Mouse (Mus musculus): ENCODE data around the gene Prex1.

The Prex1 gene

DNA sequence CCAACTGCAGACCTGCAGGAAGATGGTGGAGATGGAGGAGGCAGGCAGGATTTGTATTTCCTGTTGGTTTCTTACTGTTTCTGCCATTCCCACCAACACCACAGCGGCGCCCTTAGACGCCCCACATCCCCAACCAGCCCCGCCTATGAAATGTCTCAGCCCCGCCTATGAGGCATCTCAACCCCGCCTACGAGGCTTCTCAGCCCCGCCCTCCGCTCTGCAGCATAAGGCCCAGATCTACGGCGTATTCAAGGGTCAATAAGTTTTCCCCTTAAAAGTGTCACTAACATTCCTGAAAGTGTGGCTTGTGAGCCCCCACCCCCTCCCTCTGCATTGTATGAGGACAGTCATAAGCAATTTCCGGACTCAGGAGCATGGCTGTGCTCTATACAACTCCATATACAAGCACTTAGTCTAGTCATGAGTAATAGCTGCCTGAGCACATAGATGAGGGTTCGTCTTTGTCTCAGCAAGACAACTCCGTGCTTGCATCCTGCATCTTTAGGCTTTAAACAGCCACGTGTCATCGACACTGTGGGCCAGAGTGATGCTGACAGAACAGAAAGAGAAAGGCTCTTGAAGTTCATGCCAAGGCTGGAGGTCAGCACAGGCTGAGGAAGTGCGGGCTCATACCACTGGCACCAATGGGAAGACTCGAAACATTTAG lies 160.0 kb downstream of the Prex1 start:
- CTCF ChIA-PET, result interaction anchor here in 3 of 4 experiments (0.5 to 1.6 kb wide), 9 partner anchors 9 to 613 kb away, joined by 3 to 9 read pairs (median 4); no protein-coding TSS in a partner anchor
- POLR2A ChIA-PET, result interaction anchor here in 3 of 4 experiments (0.6 to 2.3 kb wide), 11 partner anchors 9 to 630 kb away, joined by 3 to 7 read pairs (median 3); no protein-coding TSS in a partner anchor

DNA sequence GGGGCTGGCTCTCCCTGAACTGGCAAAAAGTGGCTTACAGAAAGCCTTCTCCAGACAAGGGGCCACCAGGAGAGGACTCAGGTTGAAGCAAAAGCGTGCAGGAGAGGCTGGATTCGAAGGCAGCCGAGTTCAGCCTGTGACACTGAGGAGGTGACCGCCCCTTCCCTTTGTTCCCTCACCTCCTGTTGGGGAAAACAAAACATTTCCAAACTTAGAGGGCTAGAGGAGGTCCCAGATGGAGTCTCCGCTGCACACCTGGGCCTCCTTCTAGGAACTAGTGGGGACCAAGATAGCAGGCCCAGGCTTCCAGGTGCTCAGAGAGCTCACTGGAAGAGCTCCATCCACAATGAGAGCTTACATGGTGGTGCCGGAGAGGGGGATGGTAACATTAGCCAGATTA lies 161.0 kb downstream of the Prex1 start:
- ChIA-PET CTCF (interaction anchor here in 2 of 4 experiments (0.9 to 1.8 kb wide), 4 partner anchors 40 to 470 kb away, joined by 3 to 5 read pairs (median 4); no protein-coding TSS in a partner anchor), POLR2A (interaction anchor here (0.5 to 2.3 kb wide), 12 partner anchors 8 to 1510 kb away, joined by 3 to 7 read pairs (median 3); no protein-coding TSS in a partner anchor)

DNA sequence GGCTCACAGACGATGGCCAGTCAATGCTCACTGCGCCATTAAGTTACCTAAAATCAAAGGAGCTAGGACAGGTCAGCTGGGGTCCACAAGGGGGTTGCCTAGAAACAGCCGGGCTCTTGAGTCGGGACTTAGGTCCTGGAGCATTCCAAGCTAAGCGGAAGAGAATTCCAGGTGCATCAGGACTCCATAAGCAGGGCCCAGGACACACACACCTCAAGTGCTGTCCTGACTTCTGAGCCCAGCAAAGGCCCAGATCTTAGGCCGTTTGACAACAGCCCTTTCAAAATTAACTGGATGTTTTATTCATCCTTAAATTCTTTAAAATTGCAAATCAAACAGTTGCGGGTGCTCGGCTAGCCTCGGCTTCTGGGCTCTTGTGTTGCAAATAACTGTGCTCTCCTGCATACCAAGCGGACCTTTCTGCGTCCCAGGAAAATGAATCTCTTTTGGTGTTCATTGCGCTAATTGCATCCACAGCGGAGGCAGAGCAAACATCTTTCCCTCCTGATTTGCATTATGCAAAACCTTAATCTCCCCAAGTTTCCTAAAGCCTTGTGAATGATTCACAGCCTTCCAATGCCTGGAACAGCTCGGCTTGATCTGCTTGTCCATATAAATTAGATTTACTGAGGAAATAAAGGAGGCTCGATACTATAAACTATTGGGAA lies 161.7 kb downstream of the Prex1 start:
- ChIA-PET CTCF (interaction anchor here in 1 of 4 experiments (0.7 to 2.1 kb wide), 4 partner anchors 58 to 470 kb away, joined by 3 to 8 read pairs (median 4); no protein-coding TSS in a partner anchor), POLR2A (interaction anchor here (0.5 to 2.3 kb wide), 13 partner anchors 9 to 742 kb away, joined by 3 to 7 read pairs (median 3); no protein-coding TSS in a partner anchor)

DNA sequence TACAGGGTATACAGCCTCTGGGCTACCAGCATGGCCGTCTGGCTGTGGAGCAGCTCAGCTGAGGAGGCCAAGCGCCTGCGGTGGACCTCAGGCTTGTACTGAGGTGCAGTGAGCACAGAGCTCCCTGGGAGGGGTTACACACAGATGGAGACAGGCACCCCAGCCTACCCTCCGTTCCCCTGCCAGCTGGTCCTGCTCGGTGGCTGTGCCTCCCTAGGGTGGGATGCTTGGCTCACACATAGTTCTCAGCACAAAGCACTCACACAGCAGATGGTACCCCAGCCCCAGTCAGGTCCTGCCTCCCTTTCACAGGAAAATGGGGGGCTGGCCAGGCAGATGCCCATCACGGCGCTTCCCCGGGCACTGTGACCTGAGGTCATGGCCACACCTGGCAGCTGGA lies 163.8 kb downstream of the Prex1 start:
- POLR2A ChIA-PET, result interaction anchor here in 2 of 4 experiments (0.8 to 1.1 kb wide), 3 partner anchors 132 to 515 kb away, joined by 3 read pairs; no protein-coding TSS in a partner anchor
- CTCF ChIA-PET, result interaction anchor here in 1 of 4 experiments (0.9 kb wide), 1 partner anchor 34 kb away, joined by 3 read pairs; no protein-coding TSS in a partner anchor

DNA sequence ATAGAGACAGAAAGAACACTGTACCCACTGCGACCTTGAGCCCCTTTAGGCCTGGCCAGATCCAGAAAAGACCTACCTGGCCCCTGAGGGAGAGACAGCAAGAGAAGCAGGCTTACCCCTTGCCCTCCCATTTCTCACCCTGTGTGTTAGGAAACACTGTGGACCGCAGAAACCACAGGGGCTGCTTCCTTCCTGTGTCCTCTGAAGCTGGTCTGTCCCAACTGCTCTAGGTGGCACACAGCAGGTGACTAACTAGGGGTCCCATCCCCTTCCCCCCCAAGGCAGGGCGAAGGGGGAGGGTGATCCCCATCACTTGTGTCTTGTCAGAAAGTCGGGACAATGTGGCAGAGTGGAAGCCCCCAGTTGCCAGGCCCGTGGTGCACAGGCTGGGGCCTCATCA lies 164.6 kb downstream of the Prex1 start:
- ChIA-PET CTCF (interaction anchor here in 1 of 4 experiments (0.6 kb wide), 1 partner anchor 26 kb away, joined by 3 read pairs; no protein-coding TSS in a partner anchor), POLR2A (no interaction called here)

DNA sequence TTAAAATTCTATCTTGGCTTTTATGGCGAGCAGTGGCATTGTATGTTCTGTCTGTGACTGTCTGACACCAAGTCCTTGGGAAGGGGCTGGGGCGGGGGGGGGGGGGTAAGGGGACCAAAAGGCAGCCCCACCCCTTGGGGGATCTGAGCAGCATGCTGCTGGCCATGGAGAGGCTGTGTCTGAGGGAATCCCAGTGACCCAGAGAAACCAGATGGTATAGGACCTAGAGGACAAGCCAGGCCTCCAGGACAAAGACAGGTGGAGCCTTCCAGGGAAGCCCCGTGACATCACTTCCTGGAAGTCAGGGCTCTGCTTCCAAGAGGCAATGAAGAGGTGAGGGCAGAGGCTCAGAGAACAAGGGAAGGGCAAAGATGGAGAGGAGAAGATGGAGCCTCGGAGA lies 168.1 kb downstream of the Prex1 start:
- POLR2A ChIA-PET, result interaction anchor here in 2 of 4 experiments (1.0 to 1.7 kb wide), 3 partner anchors 23 to 260 kb away, joined by 3 to 4 read pairs (median 4); no protein-coding TSS in a partner anchor
- CTCF ChIA-PET, result no interaction called here

DNA sequence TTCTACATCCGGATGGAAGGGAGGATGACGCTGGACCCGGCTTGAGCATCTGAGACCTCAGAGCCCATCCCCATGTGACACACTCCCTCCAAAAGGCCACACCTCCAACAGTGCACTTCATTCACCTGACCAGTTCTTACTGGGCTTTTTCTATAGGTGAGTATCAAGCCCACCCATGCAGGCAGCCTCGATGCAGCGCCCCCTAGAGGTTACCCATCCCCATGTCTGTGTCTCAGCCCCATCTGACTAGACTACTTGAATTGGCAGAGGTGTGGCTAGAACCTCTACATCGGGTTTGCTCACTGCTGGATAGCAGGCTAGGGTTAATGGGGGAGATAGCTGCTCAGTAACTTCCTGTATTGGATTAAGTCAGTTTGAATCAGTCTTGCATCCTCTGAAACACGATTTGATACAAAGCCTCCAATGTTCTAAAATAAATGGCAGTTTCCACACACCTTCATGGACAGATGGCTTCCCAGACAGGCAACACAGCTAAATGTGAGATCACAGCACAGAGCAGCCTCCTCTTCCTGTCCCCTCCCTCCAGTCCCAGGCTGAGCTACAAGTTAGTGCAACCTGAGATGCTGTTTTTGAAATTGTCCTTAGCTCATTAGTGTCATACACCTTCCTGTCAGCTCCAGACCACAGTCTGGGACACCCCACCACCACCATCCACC lies 168.9 kb downstream of the Prex1 start:
- ChIA-PET CTCF (interaction anchor here in 1 of 4 experiments (0.6 to 0.8 kb wide), 2 partner anchors 9 to 23 kb away, joined by 3 to 4 read pairs; no protein-coding TSS in a partner anchor), POLR2A (interaction anchor here in 2 of 4 experiments (1.0 to 1.7 kb wide), 4 partner anchors 8 to 261 kb away, joined by 3 to 4 read pairs (median 4); no protein-coding TSS in a partner anchor)

DNA sequence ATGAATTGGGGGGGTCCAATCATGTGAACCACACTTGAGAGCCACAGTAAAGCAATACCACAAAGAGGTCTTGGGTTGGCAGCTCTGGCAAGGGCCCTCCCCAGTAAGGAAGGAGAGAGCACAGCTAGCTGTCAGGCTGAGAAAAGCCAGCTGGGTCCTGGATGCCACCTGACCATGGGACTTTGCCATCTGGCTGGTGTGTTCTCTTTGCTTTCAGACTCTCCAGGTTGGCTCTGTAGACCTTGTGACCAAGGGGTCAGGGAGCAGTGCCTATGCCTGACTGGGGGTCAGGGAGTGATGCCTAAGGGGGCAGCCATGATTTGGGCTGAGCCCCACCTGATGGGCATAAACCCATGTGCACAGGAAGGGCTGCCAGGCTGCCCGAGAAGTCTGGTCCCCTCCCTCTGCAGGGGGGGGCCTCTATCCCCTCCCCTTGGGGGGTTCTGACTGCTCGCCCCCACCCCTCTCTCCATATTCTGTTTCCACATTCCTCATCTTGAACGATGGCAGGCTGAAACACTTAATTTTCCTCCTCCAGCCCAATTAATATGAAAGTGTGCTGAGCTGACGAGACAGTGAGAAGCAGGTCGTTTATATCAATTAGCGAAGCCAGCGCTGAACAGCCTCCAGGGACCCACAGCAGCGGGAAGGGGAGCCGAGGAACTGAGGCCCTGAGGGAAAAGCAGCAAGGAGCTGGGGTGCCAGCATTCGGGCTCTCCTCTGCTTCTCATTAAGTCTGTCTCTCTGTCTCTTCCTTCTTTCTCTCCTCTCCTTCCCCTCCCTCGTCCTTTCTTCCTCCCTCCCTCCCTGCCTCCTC lies 172.3 kb downstream of the Prex1 start:
- ChIA-PET POLR2A (interaction anchor here in 2 of 4 experiments (0.7 to 0.9 kb wide), 2 partner anchors 12 to 123 kb away, joined by 3 to 8 read pairs; no protein-coding TSS in a partner anchor), CTCF (interaction anchor here in 2 of 4 experiments (0.6 to 1.0 kb wide), 2 partner anchors 9 to 357 kb away, joined by 3 read pairs; no protein-coding TSS in a partner anchor)

DNA sequence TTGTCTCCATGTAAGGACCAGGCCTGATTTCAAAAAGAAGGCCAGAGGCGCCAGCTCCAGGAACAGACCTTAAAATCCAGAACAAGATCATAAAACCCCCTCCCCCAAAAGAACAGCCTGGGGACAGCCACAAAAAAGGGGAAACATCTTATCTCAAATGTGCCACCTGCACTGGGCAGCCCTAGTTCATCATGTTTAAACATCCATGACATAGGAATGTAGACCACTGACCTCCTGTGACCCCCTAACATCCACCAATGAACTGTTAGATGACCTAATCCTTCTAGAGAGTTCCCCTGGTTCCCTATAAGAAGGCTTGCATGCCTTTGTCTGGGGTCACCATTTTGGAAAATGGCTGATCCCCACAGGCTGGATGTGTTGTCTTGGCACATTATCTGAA lies 173.4 kb downstream of the Prex1 start:
- ChIA-PET CTCF (interaction anchor here in 2 of 4 experiments (0.7 to 1.0 kb wide), 2 partner anchors 11 to 553 kb away, joined by 3 read pairs; no protein-coding TSS in a partner anchor), POLR2A (interaction anchor here in 2 of 4 experiments (0.6 to 1.5 kb wide), 2 partner anchors 14 to 1578 kb away, joined by 4 to 5 read pairs; no protein-coding TSS in a partner anchor)

DNA sequence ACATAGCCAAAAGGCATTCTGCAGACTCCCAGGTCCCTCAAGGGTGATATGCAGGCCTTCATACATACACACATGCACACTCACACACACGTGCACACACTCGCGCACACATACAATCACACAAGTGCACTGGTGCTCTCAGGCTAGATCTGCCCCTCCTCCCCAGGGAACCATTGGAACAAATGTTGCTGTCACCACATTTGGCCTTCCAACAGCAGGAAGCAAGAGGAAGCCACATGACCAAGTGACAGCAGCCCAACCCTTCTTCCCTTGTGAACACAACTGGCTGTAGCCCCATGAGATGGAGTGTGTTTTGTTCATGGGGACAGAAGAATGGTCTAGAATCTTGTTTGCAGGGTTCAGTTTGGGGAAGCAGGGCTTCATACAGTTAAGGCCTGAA lies 176.7 kb downstream of the Prex1 start:
- CTCF ChIA-PET, result interaction anchor here in 1 of 4 experiments (1.4 kb wide), 1 partner anchor 28 kb away, joined by 3 read pairs; no protein-coding TSS in a partner anchor
- POLR2A ChIA-PET, result interaction anchor here in 1 of 4 experiments (1.3 kb wide), 1 partner anchor 128 kb away, joined by 3 read pairs; no protein-coding TSS in a partner anchor

DNA sequence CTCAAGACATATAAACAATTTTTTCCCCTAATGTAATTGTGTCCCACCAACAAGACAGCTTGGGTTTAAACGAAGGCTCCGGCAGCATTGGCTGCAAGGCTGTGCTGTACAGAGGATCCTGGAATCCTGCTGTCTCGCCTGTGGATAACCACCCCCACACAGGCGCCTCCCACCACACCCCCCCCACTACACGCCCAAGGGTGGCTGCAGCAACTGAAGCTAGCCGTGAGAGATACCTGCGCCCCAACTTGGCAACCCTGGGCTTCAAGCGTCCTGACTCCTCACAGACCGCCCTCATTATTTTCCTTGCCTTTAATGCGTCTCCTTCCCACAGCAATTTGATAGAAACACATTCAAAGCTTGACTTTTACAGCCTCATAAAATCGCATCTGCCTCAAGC lies 178.1 kb downstream of the Prex1 start:
- POLR2A ChIA-PET, result interaction anchor here in 1 of 4 experiments (1.3 kb wide), 1 partner anchor 26 kb away, joined by 4 read pairs; no protein-coding TSS in a partner anchor
- CTCF ChIA-PET, result no interaction called here

DNA sequence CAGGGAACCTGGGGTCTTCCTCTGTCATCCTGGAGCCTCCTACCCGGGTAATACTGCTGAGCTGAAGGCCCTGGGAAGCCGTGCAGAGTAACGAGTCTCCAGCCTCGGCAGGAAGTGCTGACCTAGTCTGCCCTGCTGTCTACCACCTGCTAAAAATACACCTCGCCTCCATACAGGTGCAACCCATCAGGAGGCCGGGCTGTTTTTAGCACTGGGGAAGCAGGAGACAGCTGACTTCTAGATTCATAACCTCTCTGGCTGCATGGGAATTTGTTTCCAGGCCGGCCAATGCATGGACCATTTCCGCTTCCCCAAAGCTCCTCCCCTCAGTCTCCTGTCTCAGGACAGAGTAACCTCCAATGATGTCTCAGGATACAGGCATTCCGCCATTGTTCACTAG lies 187.4 kb downstream of the Prex1 start:
- ChIA-PET CTCF (no interaction called here), POLR2A (interaction anchor here in 1 of 4 experiments (1.1 kb wide), 1 partner anchor 13 kb away, joined by 5 read pairs; no protein-coding TSS in a partner anchor)

DNA sequence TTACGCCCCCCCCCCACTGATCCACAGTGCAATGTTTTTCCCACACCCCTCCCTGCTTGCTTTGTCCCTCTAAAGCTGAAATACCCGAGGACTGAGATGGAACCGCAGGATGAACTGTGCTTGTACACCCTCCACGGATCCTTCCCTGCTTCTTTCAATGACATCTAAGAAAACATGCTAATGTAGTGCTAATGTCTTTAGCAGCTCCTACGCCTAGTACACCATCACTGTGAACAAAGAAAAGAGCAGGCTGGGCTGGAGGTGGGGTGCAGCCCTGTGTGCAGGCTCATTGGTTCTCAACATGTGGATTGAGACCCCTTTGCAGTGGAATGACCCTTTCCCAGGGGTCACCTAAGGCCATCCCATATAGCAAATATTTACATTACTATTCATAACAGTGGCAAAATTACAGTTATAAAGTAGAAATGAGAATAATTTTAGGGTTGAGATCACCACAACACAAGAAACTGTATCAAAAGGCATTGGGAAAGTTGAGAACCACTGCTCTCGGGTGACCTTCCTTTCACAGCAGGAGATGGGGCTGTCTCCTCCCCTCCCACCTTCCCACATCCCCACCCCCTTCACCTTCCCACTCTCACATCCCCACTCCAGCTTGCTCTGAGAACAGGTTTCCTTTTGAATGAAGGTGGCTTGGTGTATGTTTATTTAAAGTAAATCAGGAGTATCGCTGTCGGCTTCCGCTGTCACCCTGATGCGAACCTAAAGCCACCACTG lies 190.3 kb downstream of the Prex1 start:
- CTCF ChIA-PET, result interaction anchor here in 3 of 4 experiments (0.6 to 1.0 kb wide), 3 partner anchors 11 to 399 kb away, joined by 3 to 5 read pairs (median 4); no protein-coding TSS in a partner anchor
- POLR2A ChIA-PET, result interaction anchor here (0.6 to 2.4 kb wide), 8 partner anchors 23 to 1730 kb away, joined by 3 to 7 read pairs (median 3); partner anchors contain the start of gene Sulf2 (in 1 of the 4)

DNA sequence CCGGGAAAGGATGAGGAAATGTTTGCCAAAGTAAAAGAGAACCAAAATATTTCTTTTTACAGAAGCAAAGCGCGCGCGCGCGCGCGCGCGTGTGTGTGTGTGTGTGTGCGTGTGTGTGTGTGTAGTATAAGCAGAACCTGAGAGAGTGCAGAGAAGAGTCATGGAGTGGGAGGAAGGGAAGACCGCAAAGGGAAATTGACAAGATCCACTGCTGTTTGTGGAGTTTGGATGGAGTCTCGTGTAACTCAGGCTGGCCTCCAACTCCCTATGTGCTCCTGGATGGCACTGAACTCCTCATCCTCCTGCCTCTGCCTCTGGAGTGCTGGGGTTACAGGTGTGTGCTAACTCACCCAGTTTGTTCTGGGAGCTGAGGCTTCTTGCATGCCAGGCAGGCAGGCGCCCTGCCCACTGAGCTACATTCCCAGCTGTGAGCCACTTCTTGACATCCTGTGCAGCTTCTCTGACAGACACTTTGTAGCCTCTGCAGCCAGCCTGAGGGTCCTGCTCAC lies 191.0 kb downstream of the Prex1 start:
- POLR2A ChIA-PET, result interaction anchor here in 3 of 4 experiments (0.7 to 2.4 kb wide), 9 partner anchors 15 to 1729 kb away, joined by 3 to 7 read pairs (median 3); partner anchors contain the start of gene Sulf2 (in 1 of the 3)
- CTCF ChIA-PET, result interaction anchor here in 2 of 4 experiments (0.7 to 1.0 kb wide), 2 partner anchors 10 to 26 kb away, joined by 3 to 4 read pairs; no protein-coding TSS in a partner anchor

DNA sequence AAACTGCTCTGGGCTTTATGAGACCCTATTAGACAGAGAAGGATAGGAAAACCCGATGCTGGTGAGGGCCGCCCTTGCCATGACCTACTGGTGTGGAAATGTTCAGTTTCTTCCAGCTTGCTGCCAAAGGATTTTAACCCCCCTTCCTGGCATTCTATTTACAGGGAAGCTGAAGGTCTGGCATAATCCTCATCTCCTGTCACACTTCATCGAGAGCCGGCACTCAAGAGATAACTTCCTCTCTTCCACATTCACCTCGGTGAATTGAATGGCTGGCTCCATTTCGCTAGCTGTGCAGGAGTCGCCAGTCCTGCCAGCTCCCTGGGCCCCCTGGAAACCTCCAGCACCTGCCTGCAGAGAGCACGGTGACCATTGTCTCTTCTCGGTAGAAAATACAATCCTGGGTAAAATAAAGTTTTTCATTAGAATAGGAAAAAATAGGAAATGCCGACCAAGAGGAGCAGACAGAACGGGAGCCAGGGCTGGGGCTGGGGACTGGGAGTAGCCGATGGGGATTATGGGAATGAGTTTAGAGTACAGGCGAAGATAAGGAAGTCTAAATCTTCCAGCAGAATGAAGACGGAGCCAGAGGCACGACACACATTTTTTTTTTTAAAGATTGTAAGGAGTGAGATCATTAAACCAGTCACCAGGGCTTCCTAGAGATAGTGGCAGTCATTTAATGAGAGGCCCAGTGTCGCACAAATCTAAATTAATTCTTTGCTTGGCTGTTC lies 191.6 kb downstream of the Prex1 start:
- POLR2A ChIA-PET, result interaction anchor here (0.6 to 2.4 kb wide), 7 partner anchors 14 to 367 kb away, joined by 3 to 7 read pairs (median 3); partner anchors contain the start of gene Sulf2 (in 1 of the 4)
- CTCF ChIA-PET, result interaction anchor here in 3 of 4 experiments (0.5 to 0.7 kb wide), 3 partner anchors 27 to 934 kb away, joined by 3 read pairs; no protein-coding TSS in a partner anchor

Measured in embryonic stem cell, embryonic (primary cell).